Mouse (Mus musculus) brain, embryonic 14.5 days (tissue): Measurements from ENCODE around the gene Tbc1d30.

ENCODE experiments used
- CTCF ChIP-seq: fragments of 200-500 bp; IDR thresholded peaks from 2 replicates; pipeline ENCODE4 v1.5.1; 2012; ENCODE audit warnings: inconsistent platforms, mild to moderate bottlenecking, moderate library complexity, borderline replicate concordance; ENCODE audit not compliant: insufficient read depth, insufficient read length; ENCODE audit errors: extremely low read depth
- POLR2A ChIP-seq: fragments of 200-500 bp; IDR thresholded peaks from 2 replicates; pipeline ENCODE4 v1.6.1; 2012; ENCODE audit warnings: mild to moderate bottlenecking, inconsistent platforms, borderline replicate concordance; ENCODE audit not compliant: poor library complexity, insufficient read depth, insufficient read length, severe bottlenecking; ENCODE audit errors: extremely low read depth

- TF ChIP-seq POLR2A (no peak), CTCF (no peak)
Measured at GRCm38 (mm10) chr10:121386347-121386746, 35.3 kb upstream of the Tbc1d30 start.
